Mouse (Mus musculus) brown adipose tissue, adult 24 weeks (tissue): Measurements from ENCODE around the gene Xpo6. TPM values are rescaled to one million over a fixed set of nuclear protein-coding genes. Genes with fewer than 3 reads are reported as not detected.

Experiments
- H3K27ac ChIP-seq: fragments of 200-500 bp; replicated peaks from 2 replicates; pipeline ENCODE4 v1.5.1; 2012; ENCODE audit warnings: low read depth, mild to moderate bottlenecking, low read length
- H3K4me1 ChIP-seq: fragments of 200-500 bp; 2 replicates; pipeline ENCODE4 v1.6.1; 2012; ENCODE audit warnings: low read length, mixed read lengths; ENCODE audit not compliant: control insufficient read depth, insufficient read depth, insufficient read length
- H3K4me3 ChIP-seq: fragments of 200-500 bp; 2 replicates; pipeline ENCODE4 v1.5.1; 2012; ENCODE audit warnings: low read depth, mild to moderate bottlenecking, low read length, moderate library complexity; ENCODE audit not compliant: insufficient read depth
- polyA plus RNA-seq: library from polyadenylated mRNA; stranded (reverse); fragments of >200 nt; gene quantifications from 2 replicates; pipeline ENCODE4 v1.2.4, GENCODE M21; 2012; ENCODE audit not compliant: missing spikeins, insufficient read depth, insufficient read length

Gene Xpo6
- 19.7 and 25.2 TPM in 2 replicates for polyA plus RNA-seq

- peak within 1 kb of the TSS; percentile 85 for H3K4me3 ChIP-seq
- H3K27ac ChIP-seq = peak within 1 kb of the TSS; percentile 6; the same call in 1 of the 2 replicates
- 0 out of 2 replicates have a peak, but pooled peaks cover 3% of the 10 kb centered on the region for H3K4me1 ChIP-seq
These were observed at the start of gene Xpo6 for GRCm38 (mm10) chr7:126200178-126200996. Gene Xpo6, minus strand, starts transcription at chr7:126200501.

- Histone ChIP-seq H3K4me3 (no peak overlapping the region), H3K4me1 (no peaks in the 10 kb centered on the region), H3K27ac (no peak overlapping the region)
These were observed 49.7 kb upstream of the Xpo6 start for GRCm38 (mm10) chr7:126249986-126250385.

GRCm38 (mm10) chr7:126249146-126249545 is 48.8 kb upstream of the Xpo6 start:
- Histone ChIP-seq H3K27ac (no peak overlapping the region), H3K4me1 (no peaks in the 10 kb centered on the region), H3K4me3 (no peak overlapping the region)

GRCm38 (mm10) chr7:126248641-126249141 is 48.4 kb upstream of the Xpo6 start:
- H3K4me1 ChIP-seq = no peaks in the 10 kb centered on the region
- no peak overlapping the region for H3K4me3 ChIP-seq
- no peak overlapping the region for H3K27ac ChIP-seq

GRCm38 (mm10) chr7:126248088-126248487 is 47.8 kb upstream of the Xpo6 start:
- H3K4me3 ChIP-seq = no peak overlapping the region
- no peak overlapping the region for H3K27ac ChIP-seq

GRCm38 (mm10) chr7:126244168-126244750 is 44.0 kb upstream of the Xpo6 start:
- no peak overlapping the region for H3K4me3 ChIP-seq
- H3K27ac ChIP-seq = no peak overlapping the region
- H3K4me1 ChIP-seq = no peaks in the 10 kb centered on the region

More at GRCm38 (mm10) chr7:126248088-126248487, 47.8 kb upstream of the Xpo6 start:
- no peaks in the 10 kb centered on the region for H3K4me1 ChIP-seq

GRCm38 (mm10) chr7:126240814-126241360 is 40.6 kb upstream of the Xpo6 start:
- no peaks in the 10 kb centered on the region for H3K4me1 ChIP-seq
- no peak overlapping the region for H3K27ac ChIP-seq

GRCm38 (mm10) chr7:126236794-126237192 is 36.5 kb upstream of the Xpo6 start:
- H3K4me1 ChIP-seq = no peaks in the 10 kb centered on the region
- no peak overlapping the region for H3K4me3 ChIP-seq
- H3K27ac ChIP-seq = no peak overlapping the region

More at GRCm38 (mm10) chr7:126240814-126241360, 40.6 kb upstream of the Xpo6 start:
- H3K4me3 ChIP-seq = no peak overlapping the region

- H3K4me1 ChIP-seq = no peaks in the 10 kb centered on the region
- no peak overlapping the region for H3K27ac ChIP-seq
- no peak overlapping the region for H3K4me3 ChIP-seq
These were observed 35.9 kb upstream of the Xpo6 start for GRCm38 (mm10) chr7:126236083-126236793.

GRCm38 (mm10) chr7:126234611-126235010 is 34.3 kb upstream of the Xpo6 start:
- H3K27ac ChIP-seq = no peak overlapping the region
- 0 out of 2 replicates have a peak, but pooled peaks cover 2% of the 10 kb centered on the region for H3K4me1 ChIP-seq
- no peak overlapping the region for H3K4me3 ChIP-seq

GRCm38 (mm10) chr7:126232345-126233071 is 32.2 kb upstream of the Xpo6 start:
- no peak overlapping the region for H3K4me3 ChIP-seq
- H3K27ac ChIP-seq = no peak overlapping the region
- 0 out of 2 replicates have a peak, but pooled peaks cover 2% of the 10 kb centered on the region for H3K4me1 ChIP-seq

- Histone ChIP-seq H3K27ac (no peak overlapping the region), H3K4me3 (no peak overlapping the region), H3K4me1 (0 out of 2 replicates have a peak, but pooled peaks cover 2% of the 10 kb centered on the region)
These were observed 30.3 kb upstream of the Xpo6 start for GRCm38 (mm10) chr7:126230357-126231148.

GRCm38 (mm10) chr7:126226136-126226535 is 25.8 kb upstream of the Xpo6 start:
- H3K4me1 ChIP-seq = 0 out of 2 replicates have a peak, but pooled peaks cover 2% of the 10 kb centered on the region

More at GRCm38 (mm10) chr7:126226136-126226535, 25.8 kb upstream of the Xpo6 start:
- H3K27ac ChIP-seq = no peak overlapping the region
- no peak overlapping the region for H3K4me3 ChIP-seq
